In genomic region chr6:85190671-85191070, GRCm38 (mm10) we compare ENCODE assay signal across 9 mouse cellular contexts. TPM values are rescaled to one million over a fixed set of nuclear protein-coding genes. Genes with fewer than 3 reads are reported as not detected.
DNase-seq lines count a peak whose midpoint lies in the region; ATAC-seq lines count a peak whose summit lies in the region.
"Had no signal": no experiment of that assay in that cellular context is flagged by ENCODE, and none has a peak within 500 bp of the region (broad histone marks: within the 10 kb centered on the region; RNA-seq: fewer than 3 reads in every experiment).

No protein-coding gene starts in this region.

- H3K4me2 ChIP-seq in embryonic facial prominence, embryonic 13.5 days: peak overlapping the region; percentile 67
- H3K4me2 ChIP-seq in limb, embryonic 11.5 days (ENCODE audit: low read depth, severe bottlenecking): peak overlapping the region; percentile 33; the same call in 1 of the 2 replicates

- WGBS in embryonic facial prominence, embryonic 13.5 days: 5% methylated on average over 13 of the region's 13 CpGs
- WGBS in limb, embryonic 11.5 days: under 1% methylated on average over 13 of the region's 13 CpGs

- H3K27me3 ChIP-seq in embryonic facial prominence, embryonic 13.5 days: peaks cover 97% of the 10 kb centered on the region
- H3K27me3 ChIP-seq in limb, embryonic 11.5 days (ENCODE audit: control insufficient read depth, insufficient read depth, low read length): peaks cover 91% of the 10 kb centered on the region

- no peaks in the 10 kb centered on the region for H3K9me3 ChIP-seq in embryonic facial prominence, embryonic 13.5 days
- no peaks in the 10 kb centered on the region for H3K9me3 ChIP-seq in limb, embryonic 11.5 days (ENCODE audit: control insufficient read depth, low read length)

- H3K27ac ChIP-seq in embryonic facial prominence, embryonic 13.5 days: no peak overlapping the region
- no peak overlapping the region for H3K27ac ChIP-seq in limb, embryonic 11.5 days (replicated peaks; ENCODE audit: low read depth, low read length)

- ATAC-seq in embryonic facial prominence, embryonic 13.5 days (ENCODE audit: insufficient number of reproducible peaks, insufficient read depth, low FRiP score, low TSS enrichment, low read depth): no peak
- ATAC-seq in limb, embryonic 11.5 days (ENCODE audit: insufficient number of reproducible peaks, low FRiP score, low TSS enrichment, low read depth): no peak
- ATAC-seq in megakaryocyte progenitor cell, adult 5-6 weeks (replicated peaks; ENCODE audit: poor library complexity): no peak

- H3K9ac ChIP-seq in embryonic facial prominence, embryonic 13.5 days: no peak overlapping the region
- H3K9ac ChIP-seq in limb, embryonic 11.5 days (ENCODE audit: low read length): no peak overlapping the region

- no peaks in the 10 kb centered on the region for H3K36me3 ChIP-seq in embryonic facial prominence, embryonic 13.5 days
- no peaks in the 10 kb centered on the region for H3K36me3 ChIP-seq in limb, embryonic 11.5 days (ENCODE audit: control insufficient read depth, insufficient read depth, low read length)

- peaks cover 44% of the 10 kb centered on the region for H3K4me1 ChIP-seq in embryonic facial prominence, embryonic 13.5 days
- peaks cover 14% of the 10 kb centered on the region for H3K4me1 ChIP-seq in limb, embryonic 11.5 days (ENCODE audit: control insufficient read depth, insufficient read depth, low read length)

- peak; percentile 34 for DNase-seq in kidney, postnatal 4 days
- DNase-seq in kidney, postnatal 25 days: no peak
- no peak for DNase-seq in limb, embryonic 11.5 days (ENCODE audit: low spot score)
- peak; percentile 40 for DNase-seq in retina, embryonic 14.5 days (ENCODE audit: low spot score)
- DNase-seq in spleen, postnatal 36 days (ENCODE audit: low spot score in 2 of 2): no peak
- no peak for DNase-seq in urinary bladder, postnatal 4 days (ENCODE audit: low spot score in 2 of 2)
- DNase-seq: lung, postnatal 14 days had no signal

- H3K4me3 ChIP-seq in embryonic facial prominence, embryonic 13.5 days: peak overlapping the region; percentile 40
- peak overlapping the region; percentile 20 for H3K4me3 ChIP-seq in limb, embryonic 11.5 days (ENCODE audit: low read depth, low read length)

RNA-seq across cellular contexts. Expression of gene Emx1, which starts 3.4 kb away (rescaled TPM):
- polyA plus RNA-seq in embryonic facial prominence, embryonic 13.5 days (2015; fragmentation: Nextera tagmentation; extraction: Ambion mirVana): 0.35 and 0.47 TPM in 2 replicates
- polyA plus RNA-seq in limb, embryonic 11.5 days (2014; fragmentation: Nextera tagmentation; extraction: Ambion mirVana): 0.34 and 1.4 TPM in 2 replicates
- not detected in 2 replicates for total RNA-seq in megakaryocyte progenitor cell, adult 5-6 weeks (2015)
- total RNA-seq in megakaryocyte progenitor cell, adult 5-6 weeks (2017): not detected in 2 replicates

RNA-seq across cellular contexts. Expression of gene Spr, which starts 53.1 kb away (rescaled TPM):
- 42.0 and 50.4 TPM in 2 replicates for polyA plus RNA-seq in embryonic facial prominence, embryonic 13.5 days (2015; fragmentation: Nextera tagmentation; extraction: Ambion mirVana)
- polyA plus RNA-seq in limb, embryonic 11.5 days (2014; fragmentation: Nextera tagmentation; extraction: Ambion mirVana): 63.3 and 77.8 TPM in 2 replicates
- total RNA-seq in megakaryocyte progenitor cell, adult 5-6 weeks (2015): 18.1 and 23.7 TPM in 2 replicates
- total RNA-seq in megakaryocyte progenitor cell, adult 5-6 weeks (2017): 23.6 and 29.4 TPM in 2 replicates

Comparison
In these comparisons a context has a peak if more than half of its experiments do, and no peak if none do; other contexts are left out.
1. DNase-seq: peak in kidney, postnatal 4 days (2 of 2) and retina, embryonic 14.5 days (single experiment); none in kidney, postnatal 25 days (0 of 2), limb, embryonic 11.5 days (single experiment), spleen, postnatal 36 days (0 of 2) and urinary bladder, postnatal 4 days (0 of 2).